Mouse (Mus musculus) lung, postnatal 10 days (tissue): ENCODE measurements at regions not wholly inside any gene's neighbourhood (a gene's known extent, or its start where the extent isn't known, plus 50 kb on each side); places are given as distances from the start of the nearest gene placed in this dataset.
A peak's percentile ranks its signal among the peaks of the same experiment; 100 is the strongest.
"Not testable (repeated sequence)": the region's sequence is repeated elsewhere in the genome, so short reads cannot be mapped to it uniquely, and the experiment has no call there.

Experiments
- DNase-seq: peaks from one replicate; pipeline ENCODE4 v3.0.0; 2021

GRCm38 (mm10) chr12:36943903-36944302 is 164.4 kb upstream of the Meox2 start:
- no peak for DNase-seq

DNA sequence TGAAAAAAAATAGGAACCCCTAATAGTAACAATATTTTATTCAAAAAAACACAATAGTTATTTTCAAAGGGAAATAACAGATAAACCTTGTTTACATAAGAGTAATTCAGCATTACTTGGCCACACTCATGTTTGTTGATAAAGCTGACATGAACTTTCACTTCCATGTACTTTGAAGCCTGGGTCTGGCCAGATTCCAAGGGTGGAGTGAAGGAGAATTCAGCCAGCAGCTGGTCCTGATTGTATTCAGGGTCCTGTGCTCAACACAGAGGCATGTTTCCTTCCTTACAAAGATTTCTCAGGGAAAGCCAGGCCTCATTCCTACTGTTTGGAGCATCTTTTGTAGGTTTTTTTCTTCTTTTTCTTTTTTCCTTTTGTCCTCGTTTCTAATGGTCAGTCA is 162.4 kb upstream of the Meox2 start:
- peak; percentile 93 for DNase-seq

DNA sequence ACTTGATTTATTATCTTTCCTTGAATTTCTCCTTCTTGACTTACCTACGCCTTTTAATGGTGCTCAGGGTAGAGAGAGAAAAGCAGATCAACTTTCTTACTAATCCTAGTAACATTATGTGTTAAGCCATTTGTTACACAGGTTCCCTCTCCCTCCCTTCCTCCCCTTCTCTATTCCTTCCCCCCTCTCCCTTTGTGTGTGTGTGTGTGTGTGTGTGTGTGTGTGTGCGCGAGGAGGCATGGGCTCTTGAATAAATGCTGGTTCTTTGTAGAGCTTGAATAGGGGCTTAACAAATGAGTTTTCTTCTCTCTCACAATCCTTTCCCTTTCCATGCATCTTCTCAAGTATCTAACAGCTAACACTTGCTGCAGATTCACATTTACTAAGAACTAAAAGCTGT is 160.4 kb upstream of the Meox2 start:
- no peak for DNase-seq

DNA sequence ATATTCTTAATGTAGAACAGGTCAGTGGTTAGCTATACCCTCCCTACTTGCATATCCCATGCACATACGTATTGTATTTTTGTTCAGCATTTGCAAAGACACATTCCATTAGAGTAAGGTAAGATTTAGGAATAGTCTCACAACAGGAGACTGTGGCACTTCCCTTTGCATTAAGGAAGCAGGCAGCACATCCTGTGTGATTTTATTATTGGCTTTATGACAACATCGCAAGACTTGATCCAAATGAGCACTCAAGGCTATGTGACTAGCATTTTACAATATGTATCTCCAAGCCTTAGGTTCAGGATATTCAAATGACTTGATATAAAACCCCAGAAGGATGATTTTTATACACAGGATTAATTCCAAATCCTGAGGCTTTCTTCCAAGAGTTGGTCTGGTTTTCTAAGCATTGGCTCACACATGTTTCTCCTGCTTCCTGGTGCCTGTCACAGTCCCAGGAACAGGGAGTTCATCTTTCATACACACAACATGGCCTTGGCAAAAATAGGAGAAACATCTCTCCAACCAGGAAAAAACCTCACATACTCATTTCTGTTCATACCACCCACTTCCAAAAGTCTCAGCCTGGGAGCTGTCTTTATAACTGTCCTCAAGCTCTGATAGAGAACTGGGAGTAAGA is 159.1 kb upstream of the Meox2 start:
- no peak for DNase-seq

- no peak for DNase-seq
Observed at GRCm38 (mm10) chr12:36974432-36975094, 133.8 kb upstream of the Meox2 start.

DNA sequence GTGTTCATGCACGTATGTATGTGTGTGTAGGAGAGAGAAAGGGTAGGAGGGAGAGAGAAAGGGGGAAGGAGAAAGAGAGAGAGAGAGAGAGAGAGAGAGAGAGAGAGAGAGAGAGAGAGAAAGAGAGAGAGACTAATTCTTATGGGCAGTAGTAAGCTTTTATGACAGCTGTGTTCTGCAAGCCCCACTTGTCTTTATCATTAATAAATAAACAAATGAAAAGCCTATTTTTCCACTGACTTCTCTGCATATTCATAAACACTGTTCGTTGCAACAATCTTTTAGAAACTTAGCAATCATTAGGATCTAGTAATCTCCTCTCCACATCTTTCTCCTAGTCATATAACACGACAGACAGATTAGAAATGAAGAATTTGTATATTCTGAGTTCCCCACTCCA is 131.2 kb upstream of the Meox2 start:
- peak; percentile 13 for DNase-seq

GRCm38 (mm10) chr12:36991135-36991534 is 117.2 kb upstream of the Meox2 start:
- no peak for DNase-seq

- DNase-seq = peak; percentile 52
Observed at GRCm38 (mm10) chr12:36991970-36992369, 116.4 kb upstream of the Meox2 start.

GRCm38 (mm10) chr12:37001401-37001800 is 106.9 kb upstream of the Meox2 start:
- no peak for DNase-seq

GRCm38 (mm10) chr12:37005262-37005661 is 103.1 kb upstream of the Meox2 start:
- DNase-seq = peak; percentile 21

GRCm38 (mm10) chr12:37010306-37010705 is 98.0 kb upstream of the Meox2 start:
- no peak for DNase-seq

DNA sequence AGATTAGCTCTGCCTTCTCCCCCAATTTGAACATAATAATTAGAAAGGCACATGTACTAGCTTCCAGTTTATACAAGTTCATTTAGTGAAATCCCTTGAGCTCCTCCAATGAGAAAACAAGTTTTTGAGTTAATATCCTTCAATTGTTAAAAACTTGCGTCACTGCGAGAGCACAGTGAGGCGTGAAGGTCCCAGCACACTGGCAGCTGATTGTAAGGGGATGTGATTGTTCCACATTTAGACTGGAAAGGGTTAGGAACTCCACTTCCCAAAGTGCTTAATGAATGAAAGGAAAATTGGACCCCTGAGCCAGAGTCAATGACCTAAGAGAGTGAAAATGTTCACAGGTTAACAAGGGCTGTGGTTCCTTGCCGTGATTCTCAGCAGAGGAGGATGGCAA is 93.9 kb upstream of the Meox2 start:
- no peak for DNase-seq

DNA sequence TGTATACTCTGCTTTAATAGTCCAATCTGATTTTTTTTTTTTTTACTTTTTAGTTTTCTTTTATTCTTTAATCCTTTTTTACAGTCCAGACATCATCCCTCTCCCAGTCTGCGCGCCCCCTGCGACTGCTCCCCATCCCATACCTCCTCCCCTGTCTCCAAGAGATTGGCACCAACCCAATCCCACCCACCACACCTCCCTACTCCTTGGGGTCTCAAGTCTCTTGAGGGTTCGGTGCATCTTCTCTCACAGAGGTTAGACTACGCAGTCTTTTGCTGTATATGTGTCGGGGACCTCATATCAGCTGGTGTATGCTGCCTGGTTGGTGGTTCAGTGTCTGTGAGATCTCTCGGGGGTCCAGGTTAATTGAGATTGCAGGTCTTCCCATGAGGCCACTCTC is 93.4 kb upstream of the Meox2 start:
- not testable (repeated sequence) for DNase-seq

DNA sequence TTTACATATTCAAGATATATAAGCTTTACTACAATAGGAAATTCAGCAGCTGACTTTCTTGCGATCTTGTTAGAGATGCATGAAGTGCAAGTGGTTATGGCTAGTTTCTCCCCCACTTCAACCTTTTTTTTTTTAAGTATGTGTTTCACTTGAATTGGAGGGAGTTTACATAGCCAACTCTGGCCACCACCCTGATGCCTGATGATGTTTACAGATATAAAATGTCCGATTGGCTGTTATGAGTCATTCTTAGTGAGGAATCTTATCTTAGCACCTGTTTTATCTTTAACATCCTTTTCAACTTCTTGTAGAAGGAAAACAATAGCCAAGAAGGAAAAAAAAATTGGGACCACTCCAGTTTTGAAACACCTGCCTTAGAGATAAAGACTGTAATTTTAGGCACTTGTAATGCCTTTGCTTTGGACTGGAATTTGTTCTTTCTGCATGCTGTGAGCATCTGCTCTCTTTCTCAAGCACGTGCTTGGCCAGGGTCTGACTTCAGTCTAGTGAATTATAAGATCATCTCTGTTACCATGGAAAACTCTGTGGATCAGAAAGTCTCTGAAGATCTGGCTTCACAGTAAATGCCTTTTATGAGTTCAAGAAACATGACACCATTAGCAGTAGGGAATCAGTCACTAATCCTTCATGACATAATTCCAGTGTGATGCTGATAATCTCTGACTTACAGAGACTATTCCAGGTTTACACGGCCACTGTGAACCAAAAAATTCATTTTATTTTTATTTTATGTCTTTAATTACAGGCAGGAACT is 92.7 kb upstream of the Meox2 start:
- no peak for DNase-seq

DNA sequence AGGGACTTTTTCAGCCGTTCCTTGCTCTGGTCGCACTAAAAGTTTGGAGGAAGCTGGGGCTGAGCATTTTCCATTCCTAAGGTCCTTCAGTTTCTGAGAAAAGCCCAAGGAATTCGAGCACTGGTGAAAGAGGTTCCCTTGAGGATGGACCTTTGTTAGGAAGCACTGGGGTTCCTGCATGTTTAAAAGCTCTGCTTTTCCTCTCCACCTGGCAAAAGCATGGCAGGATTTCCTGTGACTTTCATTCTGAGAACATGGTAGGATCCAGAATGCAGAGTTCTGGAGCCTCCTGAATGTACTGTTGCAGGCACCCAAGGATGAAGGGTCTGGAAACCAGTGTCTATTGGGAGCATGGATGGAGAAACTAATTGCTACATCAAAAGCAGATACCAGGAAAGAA is 61.1 kb upstream of the Meox2 start:
- DNase-seq = no peak

DNA sequence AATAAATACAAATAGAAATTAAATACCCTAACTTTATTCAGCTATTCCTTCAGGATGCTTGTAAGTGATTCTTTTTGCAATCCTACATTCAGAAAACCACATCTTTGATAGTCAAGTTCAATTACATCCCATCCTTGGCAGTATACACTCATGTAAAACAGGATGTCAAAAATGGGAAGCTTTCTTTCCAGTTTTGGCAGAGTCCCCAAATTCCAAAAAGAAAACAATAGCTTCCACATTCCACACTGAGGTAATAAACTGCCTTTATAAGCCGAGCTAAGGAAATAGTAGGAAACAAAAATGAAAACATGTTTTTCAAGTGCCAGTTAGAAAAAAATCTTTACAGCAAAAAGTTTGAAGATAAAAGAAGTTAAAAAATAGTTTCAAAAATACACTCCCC is 57.7 kb upstream of the Meox2 start:
- peak; percentile 16 for DNase-seq

DNA sequence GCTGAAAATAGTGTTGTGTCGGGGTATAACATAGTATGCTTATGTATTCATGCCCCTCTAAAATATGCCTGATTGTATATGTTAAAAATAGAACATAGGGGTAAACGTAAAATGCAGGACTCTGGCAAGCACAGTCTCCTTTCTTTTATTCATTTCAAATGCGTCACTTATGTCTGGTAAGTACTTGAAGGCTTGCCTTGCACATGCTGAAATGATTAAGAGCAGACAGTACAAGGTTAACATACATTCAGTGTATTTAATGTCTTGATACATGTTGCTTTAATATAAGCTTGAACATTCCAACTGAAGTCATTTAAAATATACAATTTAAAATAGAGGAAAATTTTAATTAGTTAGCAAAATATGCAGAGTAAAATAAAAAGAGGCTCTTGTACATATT is 50.9 kb upstream of the Meox2 start:
- no peak for DNase-seq
